Mouse (Mus musculus): ENCODE measurements around the gene Trim69.

The Trim69 gene

DNA sequence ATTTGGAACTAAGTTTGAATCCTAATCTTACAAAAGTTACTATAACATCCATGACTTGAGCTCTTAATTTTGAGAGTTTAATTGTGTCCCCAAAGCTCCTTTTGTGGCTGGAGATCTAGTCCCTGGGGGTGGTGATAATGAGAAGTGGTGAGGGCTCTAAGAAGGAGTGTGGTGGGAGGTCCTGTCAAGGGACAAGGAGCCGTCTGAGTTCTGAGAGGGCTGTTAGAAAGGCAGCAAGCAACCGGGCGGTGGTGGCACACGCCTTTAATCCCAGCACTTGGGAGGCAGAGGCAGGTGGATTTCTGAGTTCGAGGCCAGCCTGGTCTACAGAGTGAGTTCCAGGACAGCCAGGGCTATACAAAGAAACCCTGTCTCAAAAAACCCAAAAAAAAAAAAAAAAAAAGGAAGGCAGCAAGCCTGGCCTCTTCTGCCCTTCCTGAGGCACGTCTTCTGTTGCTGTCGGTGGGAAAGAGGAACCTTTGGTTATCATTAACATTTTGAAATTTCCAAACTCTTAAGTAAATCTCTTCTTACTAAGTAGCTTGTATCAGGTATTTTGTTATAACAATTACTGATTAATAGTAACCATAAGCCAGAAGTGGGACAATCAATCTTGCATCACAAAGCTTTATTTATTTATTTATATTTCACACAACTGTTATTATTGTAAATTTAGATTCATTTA is 6.7 kb upstream of the Trim69 start:
- DNase-seq: no peak

DNA sequence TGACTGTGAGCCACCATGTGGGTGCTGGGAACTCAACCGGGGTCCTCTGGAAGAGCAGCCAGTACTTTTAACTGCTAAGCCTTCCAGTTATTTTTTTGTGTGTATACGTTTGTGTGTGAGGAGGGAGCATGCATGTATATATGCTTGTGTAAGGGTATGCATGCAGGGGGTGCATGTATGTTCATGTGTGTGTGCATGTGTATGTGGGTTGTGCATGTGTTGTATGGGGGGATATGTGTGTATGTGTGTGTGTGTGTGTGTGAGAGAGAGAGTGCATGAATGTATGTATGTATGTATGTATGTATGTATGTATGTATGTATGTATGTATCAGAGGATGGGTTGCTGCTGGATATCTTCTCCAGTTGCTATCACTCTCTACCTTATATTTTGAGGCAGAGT is 6.0 kb upstream of the Trim69 start:
- DNase-seq: no peak

DNA sequence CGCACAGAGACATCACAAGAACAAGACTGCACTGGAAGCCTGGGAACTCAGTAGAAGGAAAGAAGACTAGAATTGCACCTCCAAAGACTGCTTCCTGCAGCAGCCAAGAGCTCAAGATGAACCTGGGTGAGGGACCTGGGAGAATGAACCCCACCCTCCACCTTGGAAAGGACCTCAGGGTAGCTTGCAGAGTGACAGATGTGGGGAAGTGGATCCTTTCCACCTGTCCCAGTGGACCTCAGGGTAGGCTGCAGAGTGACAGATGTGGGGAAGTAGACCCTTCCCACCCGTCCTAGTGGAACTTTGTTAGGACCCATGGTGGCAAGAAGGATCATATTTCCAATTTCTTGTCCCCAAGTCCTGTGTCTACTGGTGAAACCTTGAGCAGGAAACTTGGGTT is 5.2 kb upstream of the Trim69 start:
- DNase-seq: no peak

DNA sequence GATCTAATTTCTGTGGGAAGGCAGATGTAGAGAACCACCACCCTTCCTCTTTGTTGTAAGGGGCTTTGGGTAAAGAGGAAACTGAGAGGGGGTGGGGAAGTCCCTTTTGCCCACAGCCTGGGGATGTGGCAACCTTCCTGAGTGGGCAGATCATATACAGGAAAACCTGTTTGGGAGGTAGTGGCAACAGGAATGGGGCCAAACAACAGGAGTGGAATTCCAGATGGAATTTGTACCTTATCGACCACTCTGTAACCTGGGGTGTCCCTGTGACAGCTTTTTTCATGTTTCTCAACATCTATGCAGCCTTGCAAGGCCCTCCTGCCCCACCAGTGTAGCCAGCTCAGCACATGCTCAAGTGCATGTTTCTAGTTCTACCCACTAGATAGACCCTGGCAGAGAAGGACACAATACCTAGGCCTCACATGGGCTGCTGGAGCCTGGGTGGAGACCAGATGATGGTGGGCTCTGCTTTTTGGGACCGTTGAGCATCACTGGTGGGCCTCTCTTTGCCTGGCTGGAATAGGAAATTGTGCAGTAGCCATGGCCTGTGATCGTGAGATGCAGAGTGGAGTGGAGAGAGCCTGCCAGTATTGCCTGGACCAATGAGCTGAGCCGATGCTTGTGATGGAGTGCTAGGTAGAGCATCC is 4.3 kb upstream of the Trim69 start:
- DNase-seq: no peak

DNA sequence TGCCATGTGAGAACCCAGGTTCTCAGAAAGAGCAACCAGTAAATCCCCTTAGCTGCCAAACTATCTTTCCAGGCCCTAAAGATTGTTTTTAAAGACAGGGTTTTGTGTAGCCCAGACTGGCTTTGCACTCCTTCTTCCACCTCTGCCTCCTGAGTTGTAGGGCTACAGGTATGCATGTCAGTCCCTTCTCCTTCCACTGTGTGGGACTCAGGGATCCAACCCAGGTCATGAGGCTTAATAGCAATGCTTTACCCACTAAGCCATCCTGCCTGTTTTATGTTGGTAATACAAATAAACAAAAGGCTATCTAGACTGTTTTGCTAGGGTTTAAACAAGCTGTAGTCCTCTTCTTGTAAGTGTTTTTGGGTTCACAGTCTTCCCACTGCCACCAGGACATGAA is 2.9 kb upstream of the Trim69 start:
- no peak for DNase-seq

DNA sequence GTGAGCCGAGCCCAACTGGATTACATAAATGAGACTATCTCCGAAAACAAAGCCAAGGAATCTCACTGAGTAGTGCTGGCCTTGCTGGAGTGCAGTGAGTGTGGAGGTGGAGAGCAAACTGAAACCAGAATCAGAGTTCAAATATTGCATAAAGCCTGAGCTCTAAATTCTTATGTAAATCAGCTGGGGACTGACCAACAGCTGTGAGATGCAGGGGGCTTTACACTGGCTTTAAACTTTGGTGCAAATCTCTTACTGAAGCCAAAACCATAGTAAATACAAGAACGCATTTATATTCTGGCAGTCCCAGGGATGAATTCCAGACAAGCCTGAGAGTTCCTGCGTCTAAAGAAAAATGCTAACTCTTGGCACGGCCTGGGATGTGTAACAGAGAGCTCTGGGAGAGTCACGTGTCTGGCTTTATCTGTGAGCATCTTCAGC is 2.1 kb upstream of the Trim69 start:
- no peak for DNase-seq

DNA sequence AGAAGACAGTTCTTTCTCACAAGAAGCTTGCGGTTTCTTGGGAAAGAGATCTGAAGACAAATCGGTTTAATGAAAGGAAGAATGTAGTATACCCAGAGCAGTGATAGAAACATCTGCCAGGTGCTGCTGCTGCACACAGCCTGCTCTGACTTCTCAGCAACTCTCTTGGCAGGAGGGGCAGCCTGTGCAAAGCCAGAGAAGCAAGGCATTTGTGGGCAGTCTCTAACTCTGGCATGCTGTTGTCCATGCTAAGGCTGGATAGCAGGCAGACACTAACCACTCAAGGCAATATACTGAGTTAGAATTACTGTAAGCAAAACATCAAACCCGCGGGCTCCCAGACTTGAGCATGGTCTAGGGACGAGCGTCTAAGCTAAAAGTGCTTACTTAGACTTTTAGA is 833 bp upstream of the Trim69 start:
- no peak for DNase-seq

DNA sequence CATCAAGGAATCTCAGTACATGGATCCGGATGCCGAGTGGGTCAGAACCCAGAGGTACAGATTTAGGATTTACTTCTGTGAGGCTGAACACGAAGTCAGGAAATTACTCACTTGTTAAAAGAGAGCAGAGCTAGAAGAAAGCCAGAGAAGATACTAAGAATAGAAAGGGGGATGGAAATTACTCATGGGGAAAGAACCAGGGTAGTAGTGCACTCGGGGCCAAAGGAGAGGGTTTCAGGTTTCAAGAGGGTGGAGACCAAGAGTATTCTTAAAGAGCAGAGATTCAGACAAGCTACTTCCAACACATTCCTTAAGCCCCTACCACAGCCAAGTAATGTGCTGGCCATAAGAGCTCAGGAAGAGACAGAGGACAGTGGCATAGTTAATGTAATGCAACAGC is 1.0 kb downstream of the Trim69 start:
- DNase-seq: no peak

DNA sequence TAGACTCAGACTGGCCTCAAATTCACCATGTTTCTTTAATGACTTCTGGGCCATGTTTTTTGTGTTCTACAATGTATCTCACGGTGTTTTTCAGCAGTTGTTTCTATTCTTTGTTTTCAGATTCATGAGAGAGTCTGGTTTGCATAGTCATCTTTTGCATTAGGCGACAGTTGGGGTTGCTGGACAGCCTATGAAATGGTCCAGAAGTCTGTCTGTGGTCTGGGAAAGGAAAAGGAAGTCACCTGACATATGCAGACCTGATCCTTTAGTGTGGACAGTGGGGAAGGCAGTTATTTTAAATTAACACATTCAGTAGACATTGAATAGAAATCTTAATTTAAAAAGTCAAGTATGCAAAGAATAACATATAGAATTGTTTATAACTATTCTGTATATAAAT is 2.0 kb downstream of the Trim69 start:
- DNase-seq: no peak

DNA sequence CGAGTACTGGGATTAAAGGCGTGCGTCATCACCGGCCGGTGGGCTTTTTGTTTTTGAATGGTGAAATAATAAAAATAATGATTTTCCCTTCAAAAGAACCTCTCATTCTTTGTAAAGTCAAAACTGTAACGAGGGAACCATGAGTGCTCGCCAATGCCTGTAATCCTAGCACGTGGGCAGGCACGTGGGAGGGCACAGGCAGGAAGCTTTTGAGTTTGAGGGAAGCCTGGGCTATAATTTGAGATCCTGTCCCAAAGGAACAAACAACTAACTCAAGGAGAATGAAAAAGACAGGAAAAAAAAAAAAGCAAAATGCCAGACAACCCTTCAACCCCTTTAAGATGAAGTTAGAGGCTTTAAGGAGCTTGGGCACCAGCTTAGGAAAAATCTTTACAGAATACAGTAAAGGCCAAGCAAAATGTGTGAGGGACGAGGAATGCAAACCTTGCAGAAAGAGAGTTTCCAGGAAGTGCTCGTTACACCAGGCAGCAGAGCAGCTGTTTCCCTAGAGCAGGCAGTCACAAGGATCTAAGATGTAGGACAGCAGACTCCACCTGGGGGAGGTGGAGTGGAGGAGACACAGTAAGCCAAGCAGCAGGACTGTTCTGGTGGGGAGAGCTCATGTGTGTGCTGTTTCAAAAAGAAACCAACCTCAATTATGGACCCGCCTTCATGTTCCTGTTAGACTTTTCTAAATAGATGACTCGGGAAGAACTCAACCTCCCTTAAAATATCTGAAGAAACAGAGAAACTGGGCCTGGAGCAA is 3.1 kb downstream of the Trim69 start:
- DNase-seq: no peak

DNA sequence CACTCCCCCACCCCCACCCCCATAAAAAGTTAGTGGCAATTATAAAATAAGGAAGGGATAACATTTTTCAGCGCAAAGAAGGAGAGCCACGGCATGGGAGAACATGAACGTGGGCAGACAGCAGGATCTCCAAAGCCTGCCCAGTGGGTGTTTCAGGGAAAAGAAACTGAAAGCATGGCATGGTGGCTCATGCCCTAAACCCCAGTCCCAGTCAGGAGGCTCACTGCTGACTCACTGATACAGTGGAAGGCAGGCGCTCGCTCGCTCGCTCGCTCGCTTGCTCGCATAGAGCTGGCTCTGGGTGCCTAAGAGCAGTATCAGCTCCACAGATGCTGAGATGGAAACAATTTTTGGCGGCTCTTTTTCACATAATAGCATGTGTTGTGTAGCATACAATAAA is 3.8 kb downstream of the Trim69 start:
- DNase-seq: no peak

DNA sequence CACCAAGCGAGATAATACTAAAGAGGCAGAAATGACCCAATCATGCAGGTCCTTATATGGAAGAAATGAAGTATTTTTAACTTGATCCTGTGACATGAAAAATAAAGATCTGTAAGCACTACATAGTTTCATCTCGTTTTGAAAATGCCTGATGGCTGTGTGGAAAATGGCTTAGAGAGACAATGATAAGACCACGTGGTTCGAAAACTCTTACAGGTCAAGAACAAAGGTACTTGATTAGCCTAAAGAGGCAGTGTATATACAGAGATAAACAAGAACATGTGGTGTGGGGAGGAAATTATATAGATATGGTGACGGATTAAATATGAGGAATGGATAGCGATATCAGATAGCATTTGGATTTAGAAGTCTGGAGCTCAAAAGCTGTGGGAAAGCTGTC is 10.8 kb downstream of the Trim69 start:
- no peak for DNase-seq

DNA sequence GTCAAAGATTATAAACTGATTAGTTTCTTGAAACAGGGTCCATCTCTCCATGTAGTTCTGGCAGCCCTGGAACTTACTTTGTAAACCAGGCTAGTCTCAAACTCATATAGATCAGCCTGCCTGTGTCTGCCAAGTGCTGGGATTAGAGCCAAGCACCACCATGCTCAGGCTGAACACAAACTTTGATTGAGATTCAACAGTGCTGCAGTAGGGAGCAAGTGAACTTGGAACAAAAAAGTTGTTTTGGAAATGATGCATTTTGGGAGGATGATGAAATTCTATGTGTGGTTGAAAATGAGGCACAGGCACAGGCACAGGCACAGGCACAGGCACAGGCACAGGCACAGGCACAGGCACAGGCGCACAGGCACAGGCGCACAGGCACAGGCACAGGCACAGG is 11.7 kb downstream of the Trim69 start:
- DNase-seq: no peak

DNA sequence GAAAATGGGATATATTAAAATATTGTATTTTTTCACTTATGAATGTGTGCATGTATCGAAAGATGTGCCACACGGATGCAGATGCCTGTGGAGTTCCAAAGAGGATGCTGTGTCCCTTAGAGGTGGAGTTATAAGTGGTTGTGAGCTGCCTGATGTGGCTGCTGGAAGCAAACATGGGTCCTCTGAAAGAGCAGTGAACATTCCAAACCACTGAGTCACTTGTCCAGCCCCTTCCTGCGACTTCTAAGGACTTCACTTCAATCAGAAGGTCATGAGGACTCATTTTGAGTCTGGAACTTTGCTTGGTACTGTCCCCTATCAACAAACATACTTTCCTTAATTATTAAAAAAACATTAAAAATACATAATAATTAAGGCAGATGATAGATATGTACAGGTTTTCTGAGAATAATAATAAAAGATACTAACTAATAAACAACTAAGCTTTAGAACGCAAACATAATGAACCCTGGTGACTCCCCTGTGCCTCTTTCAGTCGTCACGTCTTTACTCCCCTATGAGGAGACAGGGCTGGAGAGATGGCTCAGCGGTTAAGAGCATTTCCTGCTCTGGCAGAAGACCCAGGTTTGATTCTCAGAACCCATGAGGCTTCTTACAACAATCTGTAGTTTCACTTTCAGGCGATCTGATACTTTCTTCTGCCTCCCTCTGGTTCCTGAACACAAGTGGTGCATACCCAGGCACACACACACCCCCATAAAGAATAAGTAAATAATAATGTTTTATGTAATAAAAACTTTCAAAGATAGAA is 19.7 kb downstream of the Trim69 start:
- no peak for DNase-seq

DNA sequence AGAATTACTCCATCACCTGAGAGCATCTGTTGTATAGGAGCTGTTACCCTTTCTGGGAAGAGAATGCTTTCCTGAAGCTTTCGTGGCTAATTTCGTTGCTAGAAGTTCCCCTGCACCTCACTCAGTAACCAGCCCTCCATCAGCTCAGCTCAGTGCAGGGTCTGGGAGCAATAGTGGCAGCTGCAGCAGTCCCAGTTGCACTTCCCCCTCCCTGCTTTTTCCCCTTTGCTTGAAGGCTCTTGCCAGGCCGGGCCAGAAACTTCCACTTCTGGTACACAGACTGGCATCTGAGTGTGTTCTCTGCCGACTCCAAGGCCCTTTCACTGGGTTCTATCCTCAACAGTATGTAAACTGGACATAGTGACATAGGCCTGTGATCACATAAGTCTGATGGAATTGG is 24.6 kb downstream of the Trim69 start:
- DNase-seq: no peak

DNA sequence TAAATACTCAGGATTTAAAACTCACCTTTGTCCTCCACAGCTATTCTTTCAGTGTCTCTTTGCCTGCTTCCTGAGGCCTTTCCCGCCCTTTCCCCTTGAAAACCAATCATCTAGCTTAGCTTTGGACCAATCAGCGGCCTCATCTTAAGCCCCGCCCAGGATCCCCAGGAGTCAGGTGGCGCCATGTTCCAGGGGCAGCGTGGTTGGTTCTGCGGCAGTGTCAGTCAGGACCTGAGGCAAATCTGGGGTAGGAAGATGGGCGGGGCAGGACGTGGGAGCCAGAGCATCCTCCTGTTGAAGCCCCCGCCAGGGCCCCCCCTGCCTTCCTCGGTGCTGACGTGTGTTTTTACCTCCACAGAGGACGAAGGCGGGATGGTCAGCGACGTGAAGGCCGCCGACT is 25.6 kb downstream of the Trim69 start, which contains the start of the genes Patl2 and Terb2:
Gene Patl2 (minus strand): TSS at position 84 of the 400 bp plus-strand sequence.
Gene Terb2 (plus strand): TSS at position 167 of the 400 bp plus-strand sequence.
- no peak for DNase-seq

DNA sequence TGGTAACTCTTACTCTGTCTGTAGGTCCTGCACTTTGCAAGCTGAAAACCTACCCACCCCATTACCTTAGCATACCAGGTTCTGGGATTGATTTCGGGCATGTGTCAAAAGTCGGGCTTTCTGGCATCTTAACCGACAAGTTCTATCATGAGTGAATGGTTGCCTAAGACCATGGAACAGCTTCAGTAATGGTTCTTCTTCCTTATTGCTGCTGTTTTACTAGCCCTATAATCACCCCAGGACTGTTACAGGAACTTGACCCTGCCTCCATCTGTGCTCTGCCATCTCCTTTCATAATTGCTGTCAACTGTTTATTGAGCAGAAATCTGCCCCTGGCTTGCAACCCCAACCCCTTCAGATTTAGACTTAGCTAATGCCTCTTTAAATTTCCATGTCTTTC is 26.3 kb downstream of the Trim69 start:
- no peak for DNase-seq

DNA sequence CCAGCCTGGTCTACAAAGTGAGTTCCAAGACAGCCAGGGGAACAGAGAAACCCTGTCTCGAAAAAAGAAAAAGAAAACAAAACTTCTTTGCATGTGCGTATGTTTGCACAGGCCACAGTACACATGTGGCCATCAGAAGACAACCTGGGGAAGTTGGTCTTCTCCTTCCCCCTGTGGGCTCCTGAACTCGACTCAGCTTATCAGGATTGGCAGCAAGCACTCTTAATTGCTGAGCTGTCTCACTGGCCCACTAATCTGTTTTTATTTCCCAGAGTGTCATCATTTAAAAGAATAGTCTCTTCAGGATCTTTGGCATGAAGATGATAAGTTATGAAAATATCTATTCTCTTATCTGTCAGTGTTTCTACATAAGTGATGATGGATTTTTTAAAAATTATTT is 31.3 kb downstream of the Trim69 start:
- DNase-seq: no peak

DNA sequence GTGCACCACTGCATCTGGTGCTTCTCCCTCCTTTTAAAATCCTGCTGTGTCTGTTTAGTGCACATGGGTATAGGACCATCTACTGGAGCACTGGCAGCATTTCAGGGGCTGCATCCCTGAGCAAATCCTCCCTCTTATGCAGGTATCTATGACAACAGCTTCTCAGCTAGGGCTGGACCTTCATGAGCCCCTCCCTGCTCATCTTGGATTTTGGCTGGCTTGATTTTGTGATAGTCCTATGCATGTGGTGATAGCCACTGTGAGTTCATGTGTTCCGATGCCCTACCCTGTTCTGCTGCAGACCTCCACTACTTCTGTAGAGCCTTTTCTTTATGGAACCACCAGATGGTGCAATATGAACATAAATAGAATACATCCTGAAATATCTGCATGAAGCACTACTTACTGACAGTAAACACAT is 34.0 kb downstream of the Trim69 start:
- DNase-seq: peak; percentile 63

DNA sequence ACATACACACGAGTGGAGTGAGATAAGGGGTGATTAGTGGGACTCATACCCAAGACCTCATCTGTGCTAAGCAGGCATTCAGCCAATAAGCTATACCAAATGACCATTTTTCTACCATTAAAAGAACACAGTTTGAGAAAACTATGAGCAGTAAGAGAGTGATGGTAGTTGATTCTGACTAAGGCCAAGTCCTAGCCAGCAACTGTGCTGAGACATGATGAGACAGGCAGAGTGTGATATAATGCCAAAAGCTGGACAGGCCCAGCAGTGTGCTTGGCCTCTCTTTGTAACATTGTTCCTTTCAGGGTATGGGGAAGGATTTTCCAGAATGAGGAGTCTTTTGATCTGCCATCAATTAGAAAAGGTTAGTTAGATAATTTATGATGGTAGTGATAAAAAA is 41.0 kb downstream of the Trim69 start:
- DNase-seq: no peak

DNA sequence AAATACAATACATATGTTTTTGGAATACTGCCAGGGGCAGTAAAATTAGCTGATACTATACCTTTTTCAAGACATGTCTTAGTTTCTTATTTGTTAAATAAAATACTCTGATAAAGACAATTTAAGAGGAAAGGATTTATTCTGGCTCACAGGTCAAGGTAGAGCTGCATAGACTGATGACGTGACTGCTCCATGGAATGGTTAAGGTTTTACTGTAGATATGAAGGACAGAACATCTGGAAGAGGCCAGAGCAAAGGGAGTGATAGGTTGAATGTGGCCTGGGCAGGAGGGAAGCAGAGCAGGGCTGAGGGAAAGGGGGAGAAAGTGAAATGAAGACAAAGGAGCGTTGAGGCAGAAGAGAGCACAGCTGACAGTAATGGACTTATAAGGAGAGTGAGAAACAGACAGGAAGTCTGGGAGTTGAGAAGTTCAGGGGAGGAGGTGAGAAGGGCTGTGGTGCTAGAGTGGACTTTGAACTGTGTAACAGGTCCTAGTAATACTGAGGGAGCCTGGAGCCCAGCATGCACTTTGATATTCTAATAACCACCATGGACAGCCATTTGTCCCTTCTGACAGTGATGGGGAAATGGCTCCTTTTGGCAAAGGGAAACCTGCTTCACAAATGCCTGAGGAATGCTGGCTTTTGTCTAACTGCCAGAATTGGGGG is 46.1 kb downstream of the Trim69 start:
- DNase-seq: no peak

DNA sequence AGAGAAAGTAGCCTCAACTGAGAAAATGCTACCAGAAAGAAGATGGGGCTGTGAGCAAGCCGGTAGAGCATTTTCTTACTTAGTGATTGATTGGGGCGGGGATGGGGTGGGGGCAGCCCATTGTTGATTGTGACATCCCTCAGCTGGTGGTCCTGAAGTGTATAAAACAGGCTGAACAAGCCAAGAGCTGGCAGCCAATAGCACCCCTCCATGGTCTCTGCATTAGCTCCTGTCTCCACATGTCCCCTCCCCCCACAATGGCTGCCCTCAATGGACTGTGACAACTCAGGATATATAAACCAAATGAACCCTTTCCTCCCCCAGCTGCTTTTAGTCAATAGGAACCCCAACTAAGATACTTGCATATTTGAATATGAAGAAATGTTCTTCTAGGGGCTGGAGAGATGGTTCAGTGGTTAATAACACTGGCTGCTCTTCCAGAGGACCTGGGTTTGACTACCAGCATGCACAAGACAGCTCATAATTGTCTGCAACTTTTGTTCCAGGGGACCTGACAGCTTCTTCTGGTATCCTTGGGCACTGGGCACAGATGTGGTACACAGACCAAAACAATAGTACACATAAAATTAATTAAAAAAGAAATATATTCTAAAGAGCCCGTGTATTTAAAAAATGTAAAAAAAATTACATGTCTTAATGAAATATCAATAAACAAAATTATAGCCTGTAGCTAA is 50.2 kb downstream of the Trim69 start:
- no peak for DNase-seq

Measured in cerebellum, adult 9-10 months (tissue).